Mouse (Mus musculus) CD4-positive helper T cell, adult 2 months (primary cell): ENCODE data around the gene Acer1.
"Not testable (repeated sequence)": the region's sequence is repeated elsewhere in the genome, so short reads cannot be mapped to it uniquely, and the experiment has no call there.

Experiments used
- DNase-seq: peaks from one replicate; pipeline ENCODE4 v3.0.0-alpha.2; 2012; ENCODE audit warnings: low read depth, missing footprints, low spot score

Gene Acer1

DNA sequence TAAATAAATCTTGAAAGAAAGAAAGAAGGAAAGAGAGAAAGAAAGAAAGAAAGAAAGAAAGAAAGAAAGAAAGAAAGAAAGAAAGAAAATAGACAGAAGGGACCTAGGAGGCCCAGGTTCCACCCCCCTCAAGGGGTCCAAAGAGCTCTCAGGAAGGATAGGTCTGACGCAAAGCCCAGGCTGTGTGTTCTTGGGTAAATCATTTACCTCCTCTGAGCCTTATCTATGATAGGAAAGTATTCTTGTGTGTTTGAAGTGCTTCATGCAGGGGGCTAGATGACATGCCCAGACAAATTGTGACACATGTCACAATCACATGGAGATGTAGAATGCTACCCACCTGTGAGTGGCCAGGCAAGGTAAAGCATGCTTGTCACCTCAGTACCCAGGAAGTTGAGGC, 29.3 kb downstream of the Acer1 start:
- no peak for DNase-seq

GRCm38 (mm10) chr17:56950915-56951314, 31.0 kb downstream of the Acer1 start:
- peak; percentile 69 for DNase-seq

GRCm38 (mm10) chr17:56938751-56939150, 43.2 kb downstream of the Acer1 start:
- DNase-seq, result no peak

DNA sequence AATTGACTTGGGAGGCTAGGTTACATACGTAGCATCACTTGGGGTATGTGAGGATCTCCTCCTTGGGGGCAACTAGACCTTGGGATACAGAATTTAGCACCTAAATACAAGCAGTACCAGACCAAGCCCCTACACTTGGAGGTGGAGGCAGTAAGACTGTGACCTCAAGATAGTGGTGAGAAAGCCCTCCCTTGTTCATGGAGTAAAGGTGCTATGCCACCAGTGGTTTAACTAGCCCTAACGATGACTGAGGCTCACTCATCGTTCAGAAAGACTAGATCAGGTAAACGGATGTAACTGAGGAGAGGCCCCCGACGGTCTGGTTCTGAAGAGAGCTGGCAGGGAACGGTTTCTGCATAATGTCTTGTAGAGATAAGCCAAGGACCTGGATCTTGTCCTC, 45.2 kb downstream of the Acer1 start:
- DNase-seq, result no peak

DNA sequence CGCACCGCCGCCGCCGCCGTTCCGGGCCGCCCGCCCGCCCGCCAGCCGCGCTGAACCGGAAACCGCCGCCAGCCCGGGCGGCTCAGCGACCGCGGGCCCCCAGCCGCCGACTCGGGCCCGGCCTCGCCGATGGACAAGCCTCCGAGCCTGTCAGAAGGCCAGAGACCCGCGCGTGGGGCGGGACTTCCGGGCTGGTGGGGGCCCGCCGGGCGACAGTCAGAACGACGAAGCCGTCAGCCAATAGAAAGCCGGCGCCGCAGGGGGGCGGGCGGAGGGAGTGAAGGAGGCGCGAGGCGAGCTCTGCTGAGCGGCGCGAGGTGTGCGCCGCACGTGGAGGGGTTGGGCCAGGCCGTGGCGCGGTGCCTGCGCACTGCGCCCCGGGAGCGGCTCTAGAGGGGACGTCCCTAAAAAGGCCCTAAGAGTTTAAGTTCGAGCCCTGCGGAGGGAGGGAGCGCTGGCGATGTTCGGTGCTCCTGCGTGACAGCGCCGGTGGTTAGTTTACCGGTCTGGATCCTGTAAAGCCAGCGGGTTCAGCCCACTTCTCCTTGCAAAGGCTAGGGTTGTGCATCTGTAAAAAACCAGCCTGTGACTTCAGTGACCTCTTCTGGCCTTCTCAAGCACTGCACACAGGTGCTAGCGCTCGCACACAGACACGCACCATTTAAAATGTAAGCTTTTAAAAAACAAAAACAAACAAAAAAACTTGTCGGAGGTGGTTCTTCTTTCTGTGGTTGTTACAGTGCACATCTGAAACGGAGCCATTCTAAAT, 46.4 kb downstream of the Acer1 start, which contains the start of gene Mllt1:
Gene Mllt1, minus strand, starts transcription at position 53 of the 769 bp plus-strand sequence.
- peak; percentile 99 for DNase-seq

DNA sequence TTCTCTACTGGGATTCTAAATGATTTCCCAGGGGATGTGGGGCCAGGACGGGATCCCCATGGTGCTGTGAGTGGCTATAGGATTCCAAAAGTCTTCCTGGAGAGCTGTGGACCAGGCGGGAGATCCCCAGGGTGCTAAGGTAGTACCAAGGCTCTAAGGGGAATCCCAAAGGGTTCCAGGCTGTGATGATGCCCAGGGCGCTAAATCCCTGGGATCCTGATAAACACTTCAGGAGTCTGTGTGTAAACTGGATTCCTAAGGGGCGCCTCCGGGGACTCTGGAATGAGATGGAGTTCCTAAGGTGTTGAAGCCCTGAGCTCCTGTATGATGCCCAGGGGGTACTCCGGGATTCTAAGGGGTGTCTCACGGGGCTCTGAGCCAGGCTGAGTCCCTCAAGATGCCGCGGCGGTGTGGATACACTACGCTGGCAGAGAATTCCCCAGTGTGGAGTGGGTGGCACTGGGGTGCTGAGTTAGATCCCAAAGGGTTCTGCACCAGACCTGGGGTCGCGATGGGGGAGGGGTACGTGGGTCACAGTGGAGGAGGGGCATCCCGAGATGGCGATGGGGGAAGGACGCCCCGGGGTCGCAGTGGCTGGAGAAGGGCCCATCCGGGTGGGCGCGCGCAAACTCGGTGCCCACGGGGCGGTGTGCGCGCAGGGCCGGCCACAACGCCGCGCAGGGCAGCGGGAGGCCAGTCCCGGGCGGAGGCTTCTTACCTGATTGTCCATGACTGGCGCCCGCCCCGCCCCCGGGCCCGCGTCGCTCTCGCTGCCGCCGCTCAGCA, 47.2 kb downstream of the Acer1 start:
- no peak for DNase-seq

- no peak for DNase-seq
Observed at GRCm38 (mm10) chr17:56933395-56933794, 48.5 kb downstream of the Acer1 start.

GRCm38 (mm10) chr17:56930026-56930425, 51.9 kb downstream of the Acer1 start:
- DNase-seq, result no peak

GRCm38 (mm10) chr17:56929530-56929929, 52.4 kb downstream of the Acer1 start:
- DNase-seq, result no peak

- no peak for DNase-seq
Observed at GRCm38 (mm10) chr17:56929101-56929500, 52.8 kb downstream of the Acer1 start.

GRCm38 (mm10) chr17:56925998-56926397, 55.9 kb downstream of the Acer1 start:
- no peak for DNase-seq

DNA sequence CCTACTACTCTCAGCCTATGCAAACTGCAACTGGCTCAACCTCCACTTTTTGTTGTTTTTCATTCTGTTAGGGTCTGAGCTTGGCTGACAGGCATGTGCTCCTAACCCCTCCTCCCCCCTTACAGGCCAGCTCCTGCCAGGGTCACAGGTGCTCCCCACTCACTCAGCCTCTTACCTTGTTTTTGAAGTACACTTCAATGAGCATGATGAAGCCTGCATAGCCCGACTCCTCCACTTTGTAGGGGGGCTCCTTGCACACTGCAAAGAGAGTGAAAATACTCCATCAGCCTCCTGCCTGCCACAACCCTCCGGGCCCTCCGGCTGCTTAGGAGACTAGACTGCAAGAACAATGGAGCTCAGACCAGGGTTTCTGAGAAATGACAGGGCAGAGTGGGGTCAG, 62.2 kb downstream of the Acer1 start:
- no peak for DNase-seq

DNA sequence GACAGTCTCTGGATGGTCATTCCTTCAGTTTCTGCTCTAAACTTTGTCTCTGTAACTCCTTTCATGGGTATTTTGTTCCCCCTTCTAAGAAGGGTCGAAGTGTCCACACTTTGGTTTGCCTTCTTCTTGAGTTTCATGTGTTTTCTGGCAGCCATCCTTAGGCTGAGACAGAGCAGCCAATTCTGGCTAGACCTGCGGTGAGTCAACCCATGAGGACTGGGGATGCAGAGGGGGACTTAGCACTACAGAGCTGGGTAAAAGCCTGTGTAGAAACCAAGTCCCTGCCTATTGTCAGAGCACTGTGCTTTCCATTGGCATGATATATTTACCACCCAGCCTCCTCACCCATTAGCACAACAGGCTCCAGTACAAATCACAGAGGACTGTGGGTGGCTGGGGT, 64.8 kb downstream of the Acer1 start:
- DNase-seq, result no peak

DNA sequence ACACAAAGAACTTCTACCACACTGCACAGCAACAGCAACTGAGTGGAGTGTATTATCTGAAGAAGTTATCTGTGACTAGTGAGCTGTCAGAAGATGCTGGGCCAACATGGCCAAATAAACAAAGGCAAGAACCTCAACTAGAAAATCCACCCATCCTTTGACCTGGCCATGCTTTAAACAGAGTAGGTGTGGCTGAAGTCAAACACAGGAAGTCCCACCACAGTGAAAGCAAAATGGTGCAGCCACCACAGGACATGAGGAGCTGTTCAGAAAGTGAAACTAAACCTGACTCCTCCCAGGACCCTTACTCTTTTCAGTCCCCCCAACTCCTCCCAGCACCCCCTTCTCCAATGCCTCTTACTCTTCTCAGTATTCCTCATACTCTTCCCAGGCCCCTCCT, 68.5 kb downstream of the Acer1 start:
- DNase-seq, result peak; percentile 34

- DNase-seq, result no peak
Observed at GRCm38 (mm10) chr17:56913023-56913422, 68.9 kb downstream of the Acer1 start.

DNA sequence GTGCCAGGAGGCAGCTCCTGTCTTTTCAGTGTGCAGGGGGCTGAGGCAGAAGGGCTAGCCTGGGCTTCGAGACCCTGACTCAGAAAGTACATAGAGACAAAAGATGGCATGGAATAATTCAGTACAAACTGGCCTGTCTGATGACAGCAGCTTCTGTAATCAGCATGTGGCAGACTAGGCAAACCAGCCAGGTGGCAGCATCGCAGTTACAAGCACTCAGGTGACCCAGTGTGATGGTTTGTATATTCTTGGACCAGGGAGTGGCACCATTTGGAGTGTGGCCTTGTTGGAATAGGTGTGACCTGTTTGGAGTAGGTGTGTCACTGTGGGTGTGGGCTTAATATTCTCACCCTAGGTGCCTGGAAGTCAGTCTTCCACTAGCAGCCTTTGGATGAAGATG, 72.2 kb downstream of the Acer1 start:
- DNase-seq, result not testable (repeated sequence)

- DNase-seq, result no peak
Observed at GRCm38 (mm10) chr17:56907887-56908286, 74.0 kb downstream of the Acer1 start.

GRCm38 (mm10) chr17:56907096-56907495, 74.8 kb downstream of the Acer1 start:
- no peak for DNase-seq

DNA sequence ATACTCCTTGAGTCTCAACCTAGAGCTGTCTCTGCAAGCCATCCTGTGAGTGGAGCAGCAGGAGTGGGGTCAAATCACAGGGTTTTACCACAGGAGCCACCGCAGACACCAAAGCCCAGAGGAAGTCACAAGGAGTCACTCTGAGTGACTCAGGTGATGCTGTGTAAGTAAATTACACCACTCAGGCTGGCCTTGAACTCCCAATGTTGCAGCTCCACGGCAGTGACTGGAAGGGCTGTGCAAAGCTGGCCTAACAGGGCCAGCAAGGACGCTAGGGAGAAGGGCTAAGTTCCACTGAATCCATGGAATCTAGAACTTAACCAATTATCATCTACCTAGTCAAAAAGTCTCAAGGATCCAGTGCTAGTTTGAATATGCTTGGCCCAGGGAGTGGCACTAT, 75.8 kb downstream of the Acer1 start:
- no peak for DNase-seq
